Mouse (Mus musculus) MEL (cell line): ENCODE results near the gene Pmpca. TPM values are rescaled to one million over a fixed set of nuclear protein-coding genes. Genes with fewer than 3 reads are reported as not detected.
"Not testable (repeated sequence)": the region's sequence is repeated elsewhere in the genome, so short reads cannot be mapped to it uniquely, and the experiment has no call there.

ENCODE experiments used
- DNase-seq: peaks from one replicate; pipeline ENCODE4 v3.0.0; 2011; ENCODE audit warnings: low read depth, low spot score
- H3K27ac ChIP-seq: 2 replicates; pipeline ENCODE4 v1.5.1; 2012; ENCODE audit warnings: low read depth, mild to moderate bottlenecking, control low read depth, low read length, moderate library complexity; ENCODE audit not compliant: control insufficient read depth
- H3K27me3 ChIP-seq, 2 experiments: fragments of 150-350 bp in 1 of 2; sonication (generic) in 1 of 2; 2 replicates each; pipeline ENCODE4 v1.6.1; 2012; ENCODE audit warnings: low read length in 2 of 2, mild to moderate bottlenecking in 2 of 2, improper control_type of control experiment in 1 of 2, moderate library complexity in 1 of 2; ENCODE audit not compliant: insufficient read depth in 2 of 2, control insufficient read depth in 1 of 2
- H3K36me3 ChIP-seq, 2 experiments: 2 replicates each; pipeline ENCODE4 v1.6.1; 2012 to 2014; ENCODE audit warnings: low read length in 2 of 2, improper control_type of control experiment in 1 of 2, inconsistent platforms in 1 of 2, mild to moderate bottlenecking in 1 of 2; ENCODE audit not compliant: insufficient read depth in 2 of 2, control insufficient read depth in 1 of 2
- H3K4me1 ChIP-seq, 2 experiments: fragments of 150-350 bp in 1 of 2; sonication (generic) in 1 of 2; 2 replicates each; pipeline ENCODE4 v1.6.1; 2012; ENCODE audit warnings: low read length in 2 of 2, improper control_type of control experiment in 1 of 2, mild to moderate bottlenecking in 1 of 2; ENCODE audit not compliant: insufficient read depth in 2 of 2, control insufficient read depth in 1 of 2
- H3K4me3 ChIP-seq, 2 experiments: fragments of 150-350 bp in 1 of 2; sonication (generic) in 1 of 2; 2 replicates each; pipeline ENCODE4 v1.5.1; 2012; ENCODE audit warnings: low read depth in 2 of 2, low read length in 2 of 2, mild to moderate bottlenecking in 2 of 2, moderate library complexity in 2 of 2, control low read depth in 1 of 2, improper control_type of control experiment in 1 of 2; ENCODE audit not compliant: control insufficient read depth in 1 of 2, insufficient read depth in 1 of 2
- H3K79me2 ChIP-seq: 2 replicates; pipeline ENCODE4 v1.6.1; 2012; ENCODE audit warnings: mild to moderate bottlenecking, low read length, moderate library complexity; ENCODE audit not compliant: control insufficient read depth, poor library complexity, insufficient read depth
- H3K9ac ChIP-seq: 2 replicates; pipeline ENCODE4 v1.6.1; 2012; ENCODE audit warnings: low read depth, mild to moderate bottlenecking, control low read depth, low read length, moderate library complexity; ENCODE audit not compliant: control insufficient read depth, poor library complexity, severe bottlenecking
- H3K9me3 ChIP-seq: fragments of 150-350 bp; sonication (generic); replicated peaks from 2 replicates; pipeline ENCODE4 v1.6.1; 2012; ENCODE audit warnings: mild to moderate bottlenecking, low read length, improper control_type of control experiment, moderate library complexity; ENCODE audit not compliant: insufficient read depth
- BHLHE40 ChIP-seq: IDR thresholded peaks from 2 replicates; pipeline ENCODE4 v1.6.1; 2012; ENCODE audit warnings: low read depth, mild to moderate bottlenecking, inconsistent platforms, low read length, improper control_type of control experiment, borderline replicate concordance
- CHD2 ChIP-seq: IDR thresholded peaks from 2 replicates; pipeline ENCODE4 v1.6.1; 2011; ENCODE audit warnings: low read length, improper control_type of control experiment
- CTCF ChIP-seq, 3 experiments: IDR thresholded peaks in 2 of 3; conservative IDR thresholded peaks in 1 of 3; 2 replicates each; pipeline ENCODE4 v1.5.1; 2011 to 2012; ENCODE audit warnings: low read length in 3 of 3, low read depth in 2 of 3, mild to moderate bottlenecking in 2 of 3, improper control_type of control experiment in 1 of 3, inconsistent platforms in 1 of 3, mixed read lengths in 1 of 3, moderate library complexity in 1 of 3; ENCODE audit not compliant: control insufficient read depth in 1 of 3, insufficient read depth in 1 of 3, poor library complexity in 1 of 3, severe bottlenecking in 1 of 3
- ELF1 ChIP-seq: IDR thresholded peaks from 2 replicates; pipeline ENCODE4 v1.6.1; 2014; ENCODE audit warnings: low read depth, mild to moderate bottlenecking, inconsistent platforms, low read length, improper control_type of control experiment, moderate library complexity
- EP300 ChIP-seq, 2 experiments: IDR thresholded peaks; 2 replicates each; pipeline ENCODE4 v1.6.1; 2011; ENCODE audit warnings: improper control_type of control experiment in 2 of 2, low read length in 2 of 2, low read depth in 1 of 2, mild to moderate bottlenecking in 1 of 2
- ETS1 ChIP-seq: IDR thresholded peaks from 2 replicates; pipeline ENCODE4 v1.6.1; 2012; ENCODE audit warnings: low read depth, mild to moderate bottlenecking, inconsistent platforms, low read length, improper control_type of control experiment, moderate library complexity
- JUND ChIP-seq: IDR thresholded peaks from 2 replicates; pipeline ENCODE4 v1.6.1; 2011; ENCODE audit warnings: low read depth, mild to moderate bottlenecking, improper control_type of control experiment, low read length
- MAZ ChIP-seq: IDR thresholded peaks from 2 replicates; pipeline ENCODE4 v1.6.1; 2012; ENCODE audit warnings: low read depth, mild to moderate bottlenecking, inconsistent platforms, low read length, improper control_type of control experiment
- MYB ChIP-seq: IDR thresholded peaks from 2 replicates; pipeline ENCODE4 v1.6.1; 2011; ENCODE audit warnings: mild to moderate bottlenecking, low read depth, low read length, improper control_type of control experiment
- MYC ChIP-seq: IDR thresholded peaks from 2 replicates; pipeline ENCODE4 v1.6.1; 2011; ENCODE audit warnings: low read depth, mild to moderate bottlenecking, low read length, improper control_type of control experiment, moderate library complexity
- NELFE ChIP-seq: IDR thresholded peaks from 2 replicates; pipeline ENCODE4 v1.6.1; 2011; ENCODE audit warnings: low read depth, low read length, improper control_type of control experiment
- NRF1 ChIP-seq: IDR thresholded peaks from 2 replicates; pipeline ENCODE4 v1.6.1; 2014; ENCODE audit warnings: low read depth, mild to moderate bottlenecking, inconsistent platforms, low read length, improper control_type of control experiment, moderate library complexity; ENCODE audit not compliant: poor library complexity, insufficient read depth, severe bottlenecking
- POLR2AphosphoS2 ChIP-seq: IDR thresholded peaks from 2 replicates; pipeline ENCODE4 v1.6.1; 2011; ENCODE audit warnings: low read length, improper control_type of control experiment
- RAD21 ChIP-seq: IDR thresholded peaks from 2 replicates; pipeline ENCODE4 v1.6.1; 2011; ENCODE audit warnings: mild to moderate bottlenecking, low read depth, low read length, improper control_type of control experiment
- RCOR1 ChIP-seq: IDR thresholded peaks from 2 replicates; pipeline ENCODE4 v1.6.1; 2012; ENCODE audit warnings: low read depth, mild to moderate bottlenecking, inconsistent platforms, low read length, improper control_type of control experiment
- TBP ChIP-seq: IDR thresholded peaks from 2 replicates; pipeline ENCODE4 v1.8.0; 2011; ENCODE audit warnings: low read depth, low read length, improper control_type of control experiment
- USF2 ChIP-seq, 2 experiments: IDR thresholded peaks; 2 replicates each; pipeline ENCODE4 v1.6.1; 2011 to 2012; ENCODE audit warnings: improper control_type of control experiment in 2 of 2, low read length in 2 of 2, borderline replicate concordance in 1 of 2, inconsistent platforms in 1 of 2, low read depth in 1 of 2, mild to moderate bottlenecking in 1 of 2; ENCODE audit not compliant: insufficient read depth in 1 of 2
- ZC3H11A ChIP-seq: IDR thresholded peaks from 2 replicates; pipeline ENCODE4 v1.6.1; 2012; ENCODE audit warnings: low read depth, mild to moderate bottlenecking, inconsistent platforms, low read length, improper control_type of control experiment
- ZKSCAN1 ChIP-seq: IDR thresholded peaks from 2 replicates; pipeline ENCODE4 v1.6.1; 2012; ENCODE audit warnings: low read depth, mild to moderate bottlenecking, inconsistent platforms, low read length, improper control_type of control experiment, moderate library complexity
- ZMIZ1 ChIP-seq: IDR thresholded peaks from 2 replicates; pipeline ENCODE4 v1.6.1; 2012; ENCODE audit warnings: low read depth, mild to moderate bottlenecking, inconsistent platforms, low read length, improper control_type of control experiment, moderate library complexity
- polyA plus RNA-seq, 2 experiments: library from polyadenylated mRNA; stranded (reverse) in 1 of 2; unstranded in 1 of 2; fragments of >175 nt in 1 of 2; fragments of >200 nt in 1 of 2; gene quantifications; 2 replicates each; pipeline versions ENCODE4 v1.2.1 to v1.2.4; 2012; ENCODE audit warnings: low replicate concordance in 2 of 2, low read depth in 1 of 2; ENCODE audit not compliant: insufficient read length in 2 of 2, insufficient read depth in 1 of 2, missing spikeins in 1 of 2
- total RNA-seq: library from RNA; depleted of rRNA; stranded (reverse); fragments of 300-350 nt; gene quantifications from 2 replicates; pipeline ENCODE4 v1.2.3, GENCODE M21; 2012

The Pmpca gene
- total and polyA plus RNA-seq, 3 experiments = 46.4 to 166 (median 96.5) TPM

- H3K4me3 ChIP-seq = peak overlapping the region; percentile 72 to 94
- H3K79me2 ChIP-seq = peaks cover 17% of the 10 kb centered on the region
- not testable (repeated sequence) for H3K4me1 ChIP-seq, H3K27me3 ChIP-seq, H3K27ac ChIP-seq, DNase-seq, H3K36me3 ChIP-seq, H3K9me3 ChIP-seq
- peak overlapping the region; percentile 61 for H3K9ac ChIP-seq
Measured at GRCm38 (mm10) chr2:26380871-26381270, 8.3 kb upstream of the Pmpca start.

- Histone ChIP-seq H3K9ac (peak overlapping the region; percentile 26; the same call in 1 of the 2 replicates), H3K79me2 (peaks cover 31% of the 10 kb centered on the region), H3K27me3 (no peaks in the 10 kb centered on the region), H3K4me1 (peaks cover 0 to 11% of the 10 kb centered on the region in 2 experiments; a peak in 3 of 4 replicates), H3K9me3 (no peaks in the 10 kb centered on the region), H3K4me3 (no peak overlapping the region; a peak in 1 of 4 replicates), H3K27ac (no peak overlapping the region), H3K36me3 (peaks cover 5 to 7% of the 10 kb centered on the region in 2 experiments)
- no peak for DNase-seq
- no peak for TF ChIP-seq EP300 (IDR thresholded peaks at IDR 0.05; ENCODE audit: low read depth in 1 of 2, low read length in 2 of 2)
- no peak for TF ChIP-seq MAZ
- TF ChIP-seq POLR2AphosphoS2 = no peak
- TF ChIP-seq CHD2 = no peak
- TF ChIP-seq NELFE = no peak
- TF ChIP-seq ETS1 = no peak
- no peak for TF ChIP-seq MYB
- no peak for TF ChIP-seq ELF1
- no peak for TF ChIP-seq MYC
- TF ChIP-seq RCOR1 = no peak
- TF ChIP-seq NRF1 = no peak
- TF ChIP-seq CTCF (IDR thresholded peaks at IDR 0.05 in 2 of 3, conservative IDR thresholded peaks at IDR 0.05 in 1 of 3; ENCODE audit: control insufficient read depth in 1 of 3, insufficient read depth in 1 of 3, low read depth in 2 of 3, low read length in 3 of 3, poor library complexity in 1 of 3, severe bottlenecking in 1 of 3) = no peak
- no peak for TF ChIP-seq USF2 (IDR thresholded peaks at IDR 0.05; ENCODE audit: borderline replicate concordance in 1 of 2, insufficient read depth in 1 of 2, low read depth in 1 of 2, low read length in 2 of 2)
- no peak for TF ChIP-seq ZKSCAN1
- TF ChIP-seq BHLHE40 = no peak
- no peak for TF ChIP-seq ZC3H11A
- TF ChIP-seq JUND = no peak
- no peak for TF ChIP-seq RAD21
- TF ChIP-seq TBP = no peak
- TF ChIP-seq ZMIZ1 = no peak
Measured at GRCm38 (mm10) chr2:26387713-26388112, 1.4 kb upstream of the Pmpca start.
